Mouse (Mus musculus) forebrain, embryonic 15.5 days (tissue): ENCODE measurements around the gene Tfpi2. TPM values are rescaled to one million over a fixed set of nuclear protein-coding genes. Genes with fewer than 3 reads are reported as not detected.

Experiments used
- ATAC-seq: fragments of 200-750 bp; cut with Nextera tagmentation; replicated peaks from 2 replicates; pipeline ENCODE4 v1.8.0; 2017; ENCODE audit warnings: mild to moderate bottlenecking, moderate TSS enrichment, moderate library complexity
- H3K27ac ChIP-seq: fragments of 300-500 bp; sonication (generic); replicated peaks from 2 replicates; pipeline ENCODE4 v1.5.1; 2015; ENCODE audit warnings: mild to moderate bottlenecking, inconsistent platforms
- H3K27me3 ChIP-seq: fragments of 300-500 bp; sonication (generic); 2 replicates; pipeline ENCODE4 v1.6.1; 2015; ENCODE audit warnings: inconsistent platforms
- H3K36me3 ChIP-seq: fragments of 300-500 bp; sonication (generic); 2 replicates; pipeline ENCODE4 v1.6.1; 2015; ENCODE audit warnings: mild to moderate bottlenecking, inconsistent platforms
- H3K4me1 ChIP-seq: fragments of 300-500 bp; sonication (generic); 2 replicates; pipeline ENCODE4 v1.6.1; 2015; ENCODE audit warnings: inconsistent platforms
- H3K4me2 ChIP-seq: fragments of 300-500 bp; sonication (generic); replicated peaks from 2 replicates; pipeline ENCODE4 v1.6.1; 2015; ENCODE audit warnings: mild to moderate bottlenecking, inconsistent platforms
- H3K4me3 ChIP-seq: fragments of 300-500 bp; sonication (generic); 2 replicates; pipeline ENCODE4 v1.5.1; 2015; ENCODE audit warnings: mild to moderate bottlenecking, inconsistent platforms
- H3K9ac ChIP-seq: fragments of 300-500 bp; sonication (generic); replicated peaks from 2 replicates; pipeline ENCODE4 v1.6.1; 2015; ENCODE audit warnings: mild to moderate bottlenecking, inconsistent platforms
- H3K9me3 ChIP-seq: fragments of 300-500 bp; sonication (generic); 2 replicates; pipeline ENCODE4 v1.6.1; 2016; ENCODE audit warnings: inconsistent platforms
- WGBS: fragments of 180-500 bp; shearing (Covaris S2); methylation state at CpG from one replicate; pipeline ENCODE4 v1.1.7; 2015; ENCODE audit warnings: mixed read lengths; 5-methylcytosine and 5-hydroxymethylcytosine counted together
- polyA plus RNA-seq: library from polyadenylated mRNA; unstranded; fragments of >200 nt; fragmentation: Nextera tagmentation; extraction: Ambion mirVana; gene quantifications from 2 replicates; pipeline ENCODE4 v1.2.1, GENCODE M21; 2015

The Tfpi2 gene
- polyA plus RNA-seq: 0.19 and 0.25 TPM in 2 replicates

DNA sequence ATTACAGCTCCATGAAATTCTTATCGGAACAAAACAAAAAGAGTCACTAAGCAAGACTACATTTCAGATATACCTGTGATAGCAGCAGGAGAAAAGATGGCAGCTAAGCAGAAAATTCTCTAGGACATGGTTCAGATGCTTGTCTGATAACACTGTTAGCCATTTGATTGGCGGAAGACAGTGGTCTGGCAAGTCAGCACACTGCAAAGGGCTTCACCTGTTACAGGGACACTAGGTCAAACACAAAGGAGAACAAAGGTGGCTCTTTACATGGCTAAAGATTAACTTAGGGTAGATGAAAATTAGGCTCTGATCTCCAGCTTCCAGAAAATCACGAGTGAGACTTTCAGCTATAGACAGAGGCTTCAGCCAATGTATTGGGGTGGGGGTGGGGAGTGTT, at the start of gene Tfpi2:
Gene Tfpi2 (minus strand): TSS at position 170 of the 400 bp plus-strand sequence.
- H3K4me2 ChIP-seq: no peak within 1 kb of the TSS
- H3K9me3 ChIP-seq: no peaks in the 10 kb centered on the region
- no peaks in the 10 kb centered on the region for H3K4me1 ChIP-seq
- no peak within 1 kb of the TSS for H3K4me3 ChIP-seq
- WGBS: 84% methylated on average over 3 of the region's 3 CpGs
- no peak for ATAC-seq
- H3K27me3 ChIP-seq: no peaks in the 10 kb centered on the region
- no peak within 1 kb of the TSS for H3K9ac ChIP-seq
- no peak within 1 kb of the TSS for H3K27ac ChIP-seq
- H3K36me3 ChIP-seq: no peaks in the 10 kb centered on the region

GRCm38 (mm10) chr6:4030956-4031355, 42.2 kb upstream of the Tfpi2 start:
- Histone ChIP-seq H3K4me3 (no peak overlapping the region), H3K4me2 (no peak overlapping the region), H3K36me3 (no peaks in the 10 kb centered on the region), H3K27ac (no peak overlapping the region), H3K4me1 (no peaks in the 10 kb centered on the region), H3K27me3 (no peaks in the 10 kb centered on the region), H3K9ac (no peak overlapping the region), H3K9me3 (no peaks in the 10 kb centered on the region)
- WGBS: 64% methylated on average over 3 of the region's 3 CpGs
- no peak for ATAC-seq

DNA sequence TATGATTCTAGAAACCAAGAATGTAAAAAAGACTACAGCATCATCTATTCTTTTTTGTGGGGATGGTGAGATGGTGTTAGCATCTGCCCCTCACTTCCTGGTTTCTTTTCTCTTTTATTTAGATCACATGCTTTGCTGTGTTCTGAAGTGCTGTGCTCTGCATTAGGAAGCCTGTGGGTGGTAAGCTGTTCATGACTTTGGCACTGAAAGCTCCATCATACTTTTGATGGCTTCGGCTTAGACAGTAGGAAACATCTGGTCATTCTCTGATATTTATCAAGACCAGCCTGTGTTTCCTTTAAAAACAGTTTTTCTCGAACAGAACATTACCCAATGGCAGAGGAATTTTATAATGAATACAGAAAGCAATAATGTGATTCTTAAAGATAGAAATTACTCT, 37.6 kb upstream of the Tfpi2 start:
- no peaks in the 10 kb centered on the region for H3K4me1 ChIP-seq
- no peaks in the 10 kb centered on the region for H3K36me3 ChIP-seq
- no peak for ATAC-seq
- H3K9me3 ChIP-seq: no peaks in the 10 kb centered on the region
- no peak overlapping the region for H3K4me2 ChIP-seq
- no peak overlapping the region for H3K27ac ChIP-seq
- H3K4me3 ChIP-seq: no peak overlapping the region
- no peak overlapping the region for H3K9ac ChIP-seq
- WGBS: 72% methylated on average over 2 of the region's 2 CpGs
- H3K27me3 ChIP-seq: no peaks in the 10 kb centered on the region

- WGBS: 80% methylated on average over 1 of the region's 1 CpGs
- no peak for ATAC-seq
- no peak overlapping the region for H3K4me3 ChIP-seq
- H3K27me3 ChIP-seq: no peaks in the 10 kb centered on the region
- H3K9ac ChIP-seq: no peak overlapping the region
- H3K27ac ChIP-seq: no peak overlapping the region
- H3K4me1 ChIP-seq: no peaks in the 10 kb centered on the region
- no peaks in the 10 kb centered on the region for H3K36me3 ChIP-seq
- H3K9me3 ChIP-seq: no peaks in the 10 kb centered on the region
- no peak overlapping the region for H3K4me2 ChIP-seq
Measured at GRCm38 (mm10) chr6:4022645-4023044, 33.9 kb upstream of the Tfpi2 start.

DNA sequence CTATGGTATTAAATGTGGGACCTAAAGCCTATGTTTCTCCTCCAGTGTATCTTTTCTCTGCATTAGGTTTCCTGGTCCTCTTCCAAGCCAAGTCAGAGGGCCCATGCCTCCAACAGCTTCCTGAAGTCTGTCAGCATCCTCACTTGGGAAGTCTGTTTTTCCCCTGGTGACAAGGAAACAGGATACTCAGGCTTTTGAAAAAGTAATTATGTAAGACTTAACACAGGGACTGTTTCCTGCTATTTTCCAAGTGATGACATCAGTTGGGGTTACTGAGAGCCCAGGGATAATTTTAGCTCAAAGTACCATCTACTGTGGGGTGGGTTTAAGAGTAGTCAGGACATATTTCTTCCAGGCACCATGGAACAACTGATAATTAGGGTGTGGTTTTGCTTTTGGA, 20.8 kb upstream of the Tfpi2 start:
- H3K4me3 ChIP-seq: no peak overlapping the region
- no peaks in the 10 kb centered on the region for H3K36me3 ChIP-seq
- no peaks in the 10 kb centered on the region for H3K27me3 ChIP-seq
- no peaks in the 10 kb centered on the region for H3K4me1 ChIP-seq
- H3K27ac ChIP-seq: no peak overlapping the region
- no peaks in the 10 kb centered on the region for H3K9me3 ChIP-seq
- no peak overlapping the region for H3K9ac ChIP-seq
- ATAC-seq: no peak
- H3K4me2 ChIP-seq: no peak overlapping the region

GRCm38 (mm10) chr6:4008501-4009040, 19.9 kb upstream of the Tfpi2 start:
- H3K4me1 ChIP-seq: peaks cover 5% of the 10 kb centered on the region
- ATAC-seq: no peak
- H3K9ac ChIP-seq: no peak overlapping the region
- no peak overlapping the region for H3K4me3 ChIP-seq
- no peak overlapping the region for H3K4me2 ChIP-seq
- WGBS: 66% methylated on average over 2 of the region's 2 CpGs
- H3K27ac ChIP-seq: no peak overlapping the region
- H3K9me3 ChIP-seq: no peaks in the 10 kb centered on the region
- no peaks in the 10 kb centered on the region for H3K36me3 ChIP-seq
- no peaks in the 10 kb centered on the region for H3K27me3 ChIP-seq

GRCm38 (mm10) chr6:4004808-4005207, 16.1 kb upstream of the Tfpi2 start:
- 82% methylated on average over 2 of the region's 2 CpGs for WGBS
- Histone ChIP-seq H3K9me3 (no peaks in the 10 kb centered on the region), H3K4me3 (no peak overlapping the region), H3K36me3 (no peaks in the 10 kb centered on the region), H3K4me1 (peaks cover 5% of the 10 kb centered on the region), H3K9ac (no peak overlapping the region), H3K27ac (no peak overlapping the region), H3K4me2 (no peak overlapping the region), H3K27me3 (no peaks in the 10 kb centered on the region)
- no peak for ATAC-seq

GRCm38 (mm10) chr6:4003890-4004306, 15.2 kb upstream of the Tfpi2 start, which contains the start of gene Gng11:
Gene Gng11 (plus strand): TSS chr6:4003904.
- Histone ChIP-seq H3K27ac (no peak within 1 kb of the TSS), H3K36me3 (no peaks in the 10 kb centered on the region), H3K4me2 (peak within 1 kb of the TSS; percentile 45), H3K9ac (no peak within 1 kb of the TSS), H3K4me1 (peaks cover 5% of the 10 kb centered on the region), H3K27me3 (no peaks in the 10 kb centered on the region), H3K9me3 (no peaks in the 10 kb centered on the region), H3K4me3 (peak within 1 kb of the TSS; percentile 19)
- ATAC-seq: peak; percentile 71
- WGBS: 2% methylated on average over 19 of the region's 19 CpGs

DNA sequence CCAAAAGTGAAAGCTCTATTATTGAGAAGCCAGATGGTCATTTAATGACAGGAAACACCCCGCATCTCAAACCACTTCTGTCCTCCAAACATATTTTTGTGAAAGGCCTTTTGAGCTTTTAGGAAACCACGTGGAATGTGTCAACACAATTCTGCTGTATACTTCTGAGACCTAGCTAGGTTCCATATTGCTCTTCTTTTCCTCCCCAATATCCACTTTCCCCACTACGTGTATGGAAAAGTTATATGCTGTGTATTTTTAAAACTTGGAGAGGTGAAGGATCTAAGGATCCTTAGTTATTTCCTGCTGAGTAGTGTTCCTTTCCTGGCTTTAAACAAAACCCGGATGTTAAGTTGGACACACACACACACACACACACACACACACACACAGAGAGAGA, 14.7 kb upstream of the Tfpi2 start:
- 56% methylated on average over 4 of the region's 4 CpGs for WGBS
- H3K27me3 ChIP-seq: no peaks in the 10 kb centered on the region
- ATAC-seq: no peak

GRCm38 (mm10) chr6:4000716-4001115, 12.0 kb upstream of the Tfpi2 start:
- WGBS: 86% methylated on average over 3 of the region's 3 CpGs
- H3K4me1 ChIP-seq: peaks cover 5% of the 10 kb centered on the region
- no peak overlapping the region for H3K4me2 ChIP-seq
- no peak overlapping the region for H3K9ac ChIP-seq
- no peak overlapping the region for H3K27ac ChIP-seq
- no peaks in the 10 kb centered on the region for H3K27me3 ChIP-seq
- ATAC-seq: no peak
- H3K4me3 ChIP-seq: no peak overlapping the region
- H3K36me3 ChIP-seq: no peaks in the 10 kb centered on the region
- H3K9me3 ChIP-seq: no peaks in the 10 kb centered on the region

More for the DNA sequence above, 14.7 kb upstream of the Tfpi2 start:
- no peak overlapping the region for H3K27ac ChIP-seq
- H3K9ac ChIP-seq: no peak overlapping the region
- H3K4me1 ChIP-seq: peaks cover 5% of the 10 kb centered on the region
- no peaks in the 10 kb centered on the region for H3K9me3 ChIP-seq
- no peak overlapping the region for H3K4me2 ChIP-seq
- H3K36me3 ChIP-seq: no peaks in the 10 kb centered on the region
- H3K4me3 ChIP-seq: no peak overlapping the region

- H3K9ac ChIP-seq: no peak overlapping the region
- no peaks in the 10 kb centered on the region for H3K36me3 ChIP-seq
- H3K4me2 ChIP-seq: no peak overlapping the region
- ATAC-seq: no peak
- no peaks in the 10 kb centered on the region for H3K9me3 ChIP-seq
- H3K4me1 ChIP-seq: peaks cover 5% of the 10 kb centered on the region
- H3K27ac ChIP-seq: no peak overlapping the region
- no peak overlapping the region for H3K4me3 ChIP-seq
- no peaks in the 10 kb centered on the region for H3K27me3 ChIP-seq
- WGBS: 52% methylated on average over 6 of the region's 6 CpGs
Measured at GRCm38 (mm10) chr6:3999296-3999695, 10.6 kb upstream of the Tfpi2 start.

GRCm38 (mm10) chr6:3998089-3998488, 9.4 kb upstream of the Tfpi2 start:
- Histone ChIP-seq H3K4me3 (no peak overlapping the region), H3K27ac (no peak overlapping the region), H3K4me1 (no peaks in the 10 kb centered on the region), H3K9ac (no peak overlapping the region), H3K27me3 (no peaks in the 10 kb centered on the region), H3K9me3 (no peaks in the 10 kb centered on the region), H3K36me3 (no peaks in the 10 kb centered on the region), H3K4me2 (no peak overlapping the region)
- ATAC-seq: no peak
- 85% methylated on average over 4 of the region's 4 CpGs for WGBS

- H3K27me3 ChIP-seq: no peaks in the 10 kb centered on the region
- H3K9ac ChIP-seq: no peak within 1 kb of the TSS
- no peak within 1 kb of the TSS for H3K4me2 ChIP-seq
- H3K36me3 ChIP-seq: no peaks in the 10 kb centered on the region
- WGBS: 87% methylated on average over 6 of the region's 6 CpGs
- H3K9me3 ChIP-seq: no peaks in the 10 kb centered on the region
- no peak for ATAC-seq
- no peak within 1 kb of the TSS for H3K4me3 ChIP-seq
- no peak within 1 kb of the TSS for H3K27ac ChIP-seq
- no peaks in the 10 kb centered on the region for H3K4me1 ChIP-seq
Measured at GRCm38 (mm10) chr6:3993492-3993891, 4.8 kb upstream of the Tfpi2 start, which contains the start of gene Gngt1. Gene Gngt1 (plus strand): TSS chr6:3993792.
